Mouse (Mus musculus) cerebellum, postnatal 14 days (tissue): ENCODE measurements around the gene Lipe.
A peak's percentile ranks its signal among the peaks of the same experiment; 100 is the strongest.
"Not testable (repeated sequence)": the region's sequence is repeated elsewhere in the genome, so short reads cannot be mapped to it uniquely, and the experiment has no call there.

Experiments used
- DNase-seq, 2 experiments: peaks; one replicate each; pipeline ENCODE4 v3.0.0; 2021; ENCODE audit warnings: mixed read lengths in 2 of 2

Gene Lipe

GRCm38 (mm10) chr7:25411861-25412260, 13.4 kb upstream of the Lipe start:
- DNase-seq: no peak

- DNase-seq: no peak
Observed at GRCm38 (mm10) chr7:25410969-25411615, 12.6 kb upstream of the Lipe start.

DNA sequence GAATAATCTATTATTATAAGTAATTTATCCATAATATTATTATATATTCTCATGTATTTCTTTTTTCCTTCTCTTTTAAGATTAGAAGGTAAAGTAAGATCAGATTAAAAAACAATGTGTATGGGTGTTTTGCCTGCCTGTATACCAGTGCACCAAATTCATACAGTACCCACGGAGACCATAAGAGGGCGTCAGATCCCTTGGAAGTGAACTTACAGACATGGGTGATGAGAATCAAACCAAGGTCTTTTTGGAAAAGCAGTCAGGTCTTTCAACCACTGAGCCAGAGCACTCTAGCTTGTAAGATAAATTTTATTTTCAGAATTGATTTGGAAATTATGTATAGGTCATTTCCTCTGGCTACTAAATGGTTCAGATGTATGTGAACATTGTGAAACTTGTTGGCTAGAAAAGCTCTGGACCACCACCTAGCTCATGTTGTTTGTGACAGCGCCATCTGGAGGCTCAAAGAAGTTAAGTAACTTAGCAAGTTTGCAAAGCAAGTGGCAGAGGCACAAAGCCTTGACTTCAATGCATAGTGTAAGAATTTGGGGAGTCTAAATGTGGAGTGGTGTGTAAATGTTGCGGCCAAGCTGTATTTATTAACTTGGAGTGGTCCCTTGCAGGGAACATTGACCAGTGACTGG, 10.7 kb upstream of the Lipe start:
- DNase-seq: peak in 1 of 2 experiments; percentile 60

GRCm38 (mm10) chr7:25406468-25406867, 8.0 kb upstream of the Lipe start:
- no peak for DNase-seq

DNA sequence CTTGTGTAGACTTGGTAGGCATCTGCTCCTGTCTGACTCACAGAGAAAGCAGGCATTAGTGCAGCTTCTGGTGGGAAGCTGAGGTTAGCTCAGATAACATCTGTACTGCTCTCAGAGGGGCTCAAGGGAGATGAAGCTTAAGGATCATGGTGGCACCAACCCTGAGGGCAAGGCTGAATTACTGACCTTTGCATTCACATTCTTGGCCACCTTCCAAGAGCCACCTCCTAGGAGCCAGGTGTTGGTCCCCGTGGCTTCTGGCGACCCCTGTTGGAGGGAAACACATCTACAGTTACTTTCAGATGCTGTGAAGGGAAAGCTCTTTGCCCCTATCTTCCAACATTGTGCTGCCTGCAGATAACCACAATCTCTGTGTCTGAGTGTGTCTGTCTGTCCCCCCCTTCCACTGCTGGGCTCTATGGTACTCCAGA, 4.2 kb upstream of the Lipe start:
- peak; percentile 38 to 60 for DNase-seq

GRCm38 (mm10) chr7:25401986-25402385, 3.5 kb upstream of the Lipe start:
- no peak for DNase-seq

- no peak for DNase-seq
Observed at GRCm38 (mm10) chr7:25401551-25401950, 3.0 kb upstream of the Lipe start.

DNA sequence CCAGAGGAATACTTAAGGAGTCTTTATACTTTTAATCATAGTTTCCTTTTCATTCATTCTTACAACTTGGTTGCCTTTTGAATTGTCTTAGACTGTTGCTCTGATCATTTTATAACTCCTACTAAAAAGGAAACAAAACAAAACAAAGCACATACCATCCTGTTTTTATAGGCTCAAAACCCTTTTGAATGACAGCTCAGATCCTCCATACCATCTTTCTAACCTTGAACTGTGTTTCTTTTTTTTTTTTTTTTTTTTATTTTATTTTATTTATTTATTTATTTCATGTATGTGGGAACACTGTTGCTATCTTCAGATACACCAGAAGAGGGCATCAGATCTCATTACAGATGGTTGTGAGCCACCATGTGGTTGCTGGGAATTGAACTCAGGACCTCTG, 518 bp upstream of the Lipe start:
- DNase-seq: not testable (repeated sequence)

DNA sequence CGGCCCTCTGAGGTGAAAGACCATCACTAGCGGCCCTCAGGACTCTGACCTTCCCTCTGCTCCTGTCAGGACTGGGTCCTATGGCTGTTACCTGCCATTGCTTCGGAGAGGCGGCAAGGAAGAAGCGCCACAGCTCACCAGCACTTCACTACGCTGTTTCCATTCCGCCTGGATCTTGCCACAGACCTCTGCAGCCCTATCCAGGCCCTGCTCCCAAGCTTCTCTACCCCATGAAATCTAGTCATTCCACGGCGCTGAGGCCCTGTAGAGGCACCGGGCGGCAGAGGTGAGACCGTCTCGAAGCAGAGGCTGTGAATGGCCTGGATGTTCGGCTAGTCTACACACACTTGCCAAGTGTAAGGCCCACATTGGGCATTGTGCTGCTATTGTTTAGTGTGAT, 1.9 kb downstream of the Lipe start:
- DNase-seq: no peak

GRCm38 (mm10) chr7:25395558-25396521, 2.7 kb downstream of the Lipe start:
- DNase-seq: peak; percentile 98 to 100

- DNase-seq: no peak
Observed at GRCm38 (mm10) chr7:25395186-25395557, 3.3 kb downstream of the Lipe start.

- no peak for DNase-seq
Observed at GRCm38 (mm10) chr7:25394754-25395153, 3.8 kb downstream of the Lipe start.

- no peak for DNase-seq
Observed at GRCm38 (mm10) chr7:25393451-25394210, 4.9 kb downstream of the Lipe start.

- DNase-seq: no peak
Observed at GRCm38 (mm10) chr7:25392851-25393250, 5.7 kb downstream of the Lipe start.

DNA sequence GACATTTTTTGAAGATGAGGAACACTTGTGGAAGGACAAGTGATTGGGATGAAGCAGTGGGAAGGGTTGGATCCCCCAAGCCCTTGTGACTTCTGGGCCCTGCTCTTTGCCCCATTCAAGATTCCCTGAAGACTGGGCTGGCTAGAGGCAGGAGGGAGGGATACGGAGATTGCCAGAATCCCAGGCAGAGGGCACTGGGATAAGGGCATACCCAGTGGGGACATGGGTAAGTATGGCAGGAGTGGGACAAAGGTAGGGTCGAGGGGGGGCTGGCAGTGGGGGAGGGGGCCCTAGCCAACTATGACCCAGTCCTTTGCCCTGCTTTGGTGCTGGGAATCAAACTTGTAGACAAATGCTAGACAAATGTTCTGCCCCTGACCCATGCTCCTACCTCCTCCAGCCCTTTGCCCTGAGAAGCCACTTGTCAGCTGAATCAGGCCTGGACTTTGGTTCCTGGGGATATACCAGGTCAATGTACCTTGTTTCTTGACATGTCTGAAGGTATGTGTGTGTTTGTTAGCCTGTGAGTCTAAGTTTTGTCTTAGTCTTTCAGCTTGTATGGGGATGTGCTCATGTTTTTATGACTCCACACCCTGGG, 6.6 kb downstream of the Lipe start:
- DNase-seq: no peak

GRCm38 (mm10) chr7:25390986-25391385, 7.5 kb downstream of the Lipe start:
- DNase-seq: no peak

GRCm38 (mm10) chr7:25390054-25390770, 8.3 kb downstream of the Lipe start:
- no peak for DNase-seq

- DNase-seq: no peak
Observed at GRCm38 (mm10) chr7:25388916-25389315, 9.6 kb downstream of the Lipe start.

GRCm38 (mm10) chr7:25387811-25388440, 10.6 kb downstream of the Lipe start:
- no peak for DNase-seq

DNA sequence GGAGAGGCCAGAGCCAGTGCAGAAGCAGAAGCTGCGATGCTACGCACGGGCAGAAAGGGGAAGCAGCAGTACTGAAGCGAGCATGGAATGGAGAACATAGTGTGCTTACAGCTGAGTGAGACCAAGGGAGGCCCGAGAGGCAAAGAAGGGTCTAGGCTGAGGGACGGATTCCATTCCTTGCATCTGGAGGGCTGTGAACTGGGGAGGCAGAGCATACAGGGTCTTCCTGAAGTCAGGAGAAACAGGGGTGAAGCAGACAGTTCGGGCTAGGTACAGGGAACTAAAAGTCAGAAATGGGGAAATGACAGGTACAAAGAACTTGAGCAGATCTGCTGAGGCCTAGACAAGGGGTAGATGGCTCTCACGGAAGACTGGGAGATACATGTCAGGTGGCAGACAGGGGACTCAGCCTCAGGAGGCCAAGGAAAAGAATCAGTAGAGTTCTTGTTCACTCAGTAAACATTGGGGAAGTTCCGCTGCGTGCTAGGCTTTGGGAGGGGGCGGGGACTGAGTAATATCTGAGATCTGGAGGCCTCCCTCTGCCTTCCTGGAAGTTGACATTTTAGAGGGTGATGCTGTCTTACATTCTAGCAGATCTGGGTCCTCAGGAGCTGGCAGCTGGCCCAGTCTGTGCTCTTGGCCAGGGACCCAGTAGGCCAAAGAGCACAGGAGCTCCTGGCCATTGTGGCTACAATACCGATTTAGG, 12.5 kb downstream of the Lipe start:
- DNase-seq: peak; percentile 90 to 91
